8 mouse cellular contexts compared by ENCODE assay signal in genomic region chr8:47242207-47243004, GRCm38 (mm10).
DNase-seq lines count a peak whose midpoint lies in the region; ATAC-seq lines count a peak whose summit lies in the region.

No protein-coding gene starts in this region.

- no peak overlapping the region; the same call in 1 of the 2 replicates for H3K4me3 ChIP-seq in liver, embryonic 15.5 days (replicated peaks)
- H3K4me3 ChIP-seq in neural tube, embryonic 13.5 days: peak overlapping the region; percentile 33

- no peak for ATAC-seq in liver, embryonic 15.5 days (ENCODE audit: insufficient read depth)
- peak; percentile 98 for ATAC-seq in neural tube, embryonic 13.5 days (ENCODE audit: low read depth)

- no peaks in the 10 kb centered on the region for H3K36me3 ChIP-seq in liver, embryonic 15.5 days (replicated peaks)
- H3K36me3 ChIP-seq in neural tube, embryonic 13.5 days: no peaks in the 10 kb centered on the region

- no peaks in the 10 kb centered on the region for H3K27me3 ChIP-seq in liver, embryonic 15.5 days
- no peaks in the 10 kb centered on the region for H3K27me3 ChIP-seq in neural tube, embryonic 13.5 days

- WGBS in liver, embryonic 15.5 days (ENCODE audit: insufficient replicate concordance): 33% methylated on average over 17 of the region's 17 CpGs
- WGBS in neural tube, embryonic 13.5 days: 7% methylated on average over 17 of the region's 17 CpGs

- no peaks in the 10 kb centered on the region for H3K9me3 ChIP-seq in liver, embryonic 15.5 days (replicated peaks)
- no peaks in the 10 kb centered on the region for H3K9me3 ChIP-seq in neural tube, embryonic 13.5 days

- H3K4me2 ChIP-seq in liver, embryonic 15.5 days: peak overlapping the region; percentile 29
- H3K4me2 ChIP-seq in neural tube, embryonic 13.5 days: peak overlapping the region; percentile 60

- H3K4me1 ChIP-seq in liver, embryonic 15.5 days (replicated peaks): 0 out of 2 replicates have a peak, but pooled peaks cover 3% of the 10 kb centered on the region
- peaks cover 88% of the 10 kb centered on the region for H3K4me1 ChIP-seq in neural tube, embryonic 13.5 days (replicated peaks)

- H3K27ac ChIP-seq in liver, embryonic 15.5 days (replicated peaks): no peak overlapping the region
- peak overlapping the region; percentile 90 for H3K27ac ChIP-seq in neural tube, embryonic 13.5 days (replicated peaks)

- no peak overlapping the region for H3K9ac ChIP-seq in liver, embryonic 15.5 days
- H3K9ac ChIP-seq in neural tube, embryonic 13.5 days: peak overlapping the region; percentile 66

- DNase-seq in MN1 (ENCODE audit: low spot score): peak; percentile 97
- peak; percentile 90 to 92 for DNase-seq in cerebellum, postnatal 10 days
- DNase-seq in frontal cortex, adult 2 months (ENCODE audit: extremely low spot score in 1 of 2, low spot score in 1 of 2): peak; percentile 84 to 88
- DNase-seq in heart, postnatal 4 days: peak; percentile 64
- peak; percentile 88 for DNase-seq in layer of hippocampus, adult 11-12 months (ENCODE audit: low spot score)
- peak; percentile 8 to 14 for DNase-seq in thymus, postnatal 10 days (ENCODE audit: low spot score in 2 of 2)

Comparison
In these comparisons a context has a peak if more than half of its experiments do, and no peak if none do; other contexts are left out.
1. DNase-seq: peak in every context shown above with its lines; median percentile 97 in MN1; 91 in cerebellum, postnatal 10 days; 88 in layer of hippocampus, adult 11-12 months; 86 in frontal cortex, adult 2 months; 64 in heart, postnatal 4 days; 11 in thymus, postnatal 10 days.